Mouse (Mus musculus): ENCODE data around the gene Leap2.
"Not testable (repeated sequence)": the region's sequence is repeated elsewhere in the genome, so short reads cannot be mapped to it uniquely, and the experiment has no call there.

Leap2 gene

DNA sequence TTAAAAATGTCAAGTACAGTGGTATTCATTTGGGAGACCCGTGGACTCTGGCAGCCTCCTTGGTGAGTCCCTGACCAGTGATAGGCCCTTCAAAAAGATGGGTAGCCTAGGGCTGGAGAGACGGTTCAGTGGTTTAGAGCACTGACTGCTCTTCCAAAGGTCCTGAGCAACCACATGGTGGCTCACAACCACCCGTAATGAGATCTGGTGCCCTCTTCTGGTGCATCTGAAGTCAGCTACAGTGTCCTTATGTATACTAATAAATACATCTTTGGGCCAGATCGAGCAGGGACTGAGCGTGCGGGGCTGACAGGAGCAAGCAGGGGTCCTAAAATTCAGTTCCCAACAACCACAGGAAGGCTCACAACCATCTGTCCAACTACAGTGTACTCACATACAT, 20.9 kb upstream of the Leap2 start:
- in situ Hi-C loops (cut with MboI, MseI), result no loop called here

DNA sequence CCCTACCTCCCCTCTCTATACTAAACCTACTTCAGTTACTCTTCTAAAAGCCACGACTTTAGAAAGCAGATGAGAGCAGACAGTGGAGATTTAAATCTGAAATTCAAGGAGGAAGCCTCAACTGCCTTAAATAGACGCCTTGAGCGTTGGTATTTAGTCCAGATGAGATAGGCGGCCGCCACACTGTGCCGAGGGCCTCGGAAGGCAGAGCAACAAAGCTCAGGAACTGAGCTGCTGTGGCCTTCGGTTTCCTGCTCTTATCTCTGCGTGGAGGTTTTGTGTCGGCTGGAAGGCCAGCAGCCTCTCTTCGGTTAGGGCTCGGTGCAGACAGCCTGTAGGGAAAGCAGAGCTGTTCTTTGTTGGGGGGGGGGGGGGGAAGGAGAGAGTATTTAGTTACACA, 19.0 kb upstream of the Leap2 start:
- in situ Hi-C loops (cut with MboI, MseI), result no loop called here

DNA sequence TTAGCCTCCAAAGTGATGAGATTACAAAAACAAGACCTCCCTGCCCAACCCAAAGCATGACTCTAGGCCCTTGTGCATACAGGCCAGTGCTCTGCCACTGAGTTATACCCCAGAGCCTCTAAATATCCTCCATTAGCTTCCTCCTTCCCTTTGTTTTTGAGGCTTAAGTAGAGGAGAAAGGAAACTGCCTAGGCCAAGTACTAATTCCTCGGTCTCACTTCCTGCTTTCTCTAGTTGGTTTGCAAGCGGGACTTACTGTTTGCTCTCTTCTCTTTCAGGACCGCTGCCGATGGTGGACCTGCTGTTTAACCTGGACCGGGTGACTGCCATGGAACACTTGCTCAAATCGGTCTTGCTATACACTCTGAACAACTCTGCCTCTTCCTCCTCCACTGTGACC, 13.4 kb upstream of the Leap2 start:
- in situ Hi-C loops (cut with MboI, MseI), result no loop called here

DNA sequence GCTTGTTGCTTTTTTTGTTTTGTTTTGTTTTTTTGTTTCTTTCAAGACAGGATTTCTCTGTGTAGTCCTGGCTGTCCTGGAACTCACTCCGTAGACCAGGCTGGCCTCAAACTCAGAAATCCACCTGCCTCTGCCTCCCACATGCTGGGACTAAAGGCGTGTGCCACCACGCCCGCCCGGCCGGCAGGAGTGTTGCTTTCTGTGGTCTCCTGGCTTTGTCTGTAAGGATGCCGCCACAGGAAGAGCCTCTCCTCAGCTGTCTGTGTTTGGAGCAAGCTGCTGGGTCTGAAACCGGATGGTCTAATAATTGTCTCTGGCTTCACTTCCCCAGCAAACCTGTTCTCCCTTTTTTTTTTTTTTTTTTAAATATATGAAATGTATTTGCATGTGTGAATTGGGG, 12.5 kb upstream of the Leap2 start:
- in situ Hi-C loops (cut with MboI, MseI), result no loop called here

DNA sequence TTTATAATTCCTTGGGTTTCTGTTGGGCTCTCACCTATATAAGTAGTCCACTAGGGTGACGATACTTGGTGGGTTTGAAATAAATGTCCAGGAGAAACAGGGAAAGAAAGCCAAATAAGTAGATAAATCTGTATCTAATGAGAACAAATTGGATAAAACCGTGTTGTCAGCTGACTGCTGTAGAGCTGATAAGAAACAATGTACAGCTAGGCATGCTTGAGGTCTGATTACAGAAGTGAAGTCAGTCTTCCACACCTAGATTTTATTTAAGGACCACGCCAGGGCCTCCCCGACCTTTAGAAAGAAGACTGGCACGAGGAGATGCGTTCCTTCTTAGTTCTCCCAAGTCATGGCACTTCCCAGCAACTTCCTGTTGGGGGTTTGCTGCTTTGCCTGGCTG, 10.1 kb upstream of the Leap2 start:
- in situ Hi-C loops (cut with MboI, MseI), result no loop called here

DNA sequence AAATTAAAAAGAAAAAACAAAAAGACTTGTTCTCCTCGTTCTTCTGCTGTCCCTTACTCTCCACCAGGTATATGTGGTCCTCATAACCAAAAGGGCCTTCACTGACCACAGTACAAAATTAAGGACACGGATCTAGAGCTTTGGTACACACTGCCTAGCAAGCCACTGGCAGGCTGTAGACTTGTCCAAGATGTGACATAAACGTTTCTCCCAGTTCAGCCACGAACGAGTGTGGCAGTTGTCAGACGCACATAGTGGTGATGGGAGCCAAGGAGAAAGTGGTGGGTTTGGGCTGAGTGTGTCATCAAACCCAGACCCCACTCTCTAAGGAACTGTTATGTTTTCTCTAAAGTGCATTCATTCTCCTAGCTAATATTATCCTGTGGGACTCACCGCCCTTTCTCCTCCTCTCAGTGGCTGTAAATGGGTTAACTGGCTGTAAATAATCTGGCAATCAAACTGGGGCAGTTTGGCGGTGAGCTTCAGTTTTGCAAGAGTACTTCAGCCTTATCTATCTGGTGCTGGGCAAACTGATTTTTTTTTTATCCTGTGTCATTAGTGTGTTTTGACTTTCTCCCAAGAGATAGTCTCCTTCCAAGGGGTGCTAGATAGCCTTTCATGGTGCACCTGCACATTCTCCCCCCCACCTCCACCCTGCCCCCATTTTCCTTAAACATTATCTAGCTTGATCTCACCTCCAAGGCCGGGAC, 8.5 kb upstream of the Leap2 start:
- in situ Hi-C loops (cut with MboI, MseI), result no loop called here

DNA sequence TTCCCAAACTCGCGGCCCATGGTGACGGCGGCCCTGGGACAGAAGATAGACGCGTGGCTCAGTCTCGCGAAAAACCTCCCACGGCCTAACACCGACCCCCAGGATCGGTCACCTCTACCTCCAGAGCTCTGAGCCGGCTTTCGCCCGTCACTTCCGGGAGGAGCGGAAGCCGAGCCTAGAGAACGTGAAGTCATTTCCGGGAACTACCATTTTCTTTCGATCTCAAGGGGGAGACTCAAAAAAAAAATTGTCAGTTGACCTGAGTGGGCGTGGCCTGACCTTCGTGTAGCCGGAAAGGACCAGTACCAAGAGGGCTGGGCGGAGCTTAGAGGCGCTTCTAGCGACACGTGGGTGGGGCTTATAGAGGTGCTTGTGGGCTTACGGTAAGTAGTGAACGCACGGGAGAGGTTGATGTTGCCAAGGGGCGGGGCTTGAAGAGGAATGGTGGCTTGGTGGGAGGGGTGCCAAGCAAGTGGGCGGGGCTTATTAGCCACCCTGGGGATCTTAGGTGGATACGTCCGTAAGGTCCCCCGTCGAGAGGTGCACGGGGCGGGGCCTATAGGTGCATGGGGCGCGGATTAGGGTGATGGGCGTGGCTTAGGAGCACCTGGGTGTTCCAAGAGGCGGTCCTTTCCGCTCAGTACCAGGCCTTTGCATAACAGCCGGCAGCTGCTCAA, 7.8 kb upstream of the Leap2 start, which contains the start of the genes Uqcrq and Gdf9:
Gene Uqcrq (minus strand): TSS at position 162 of the 677 bp plus-strand sequence.
Gene Gdf9 (plus strand): TSS at position 354 of the 677 bp plus-strand sequence.
- in situ Hi-C loops (cut with MboI, MseI), result no loop called here

DNA sequence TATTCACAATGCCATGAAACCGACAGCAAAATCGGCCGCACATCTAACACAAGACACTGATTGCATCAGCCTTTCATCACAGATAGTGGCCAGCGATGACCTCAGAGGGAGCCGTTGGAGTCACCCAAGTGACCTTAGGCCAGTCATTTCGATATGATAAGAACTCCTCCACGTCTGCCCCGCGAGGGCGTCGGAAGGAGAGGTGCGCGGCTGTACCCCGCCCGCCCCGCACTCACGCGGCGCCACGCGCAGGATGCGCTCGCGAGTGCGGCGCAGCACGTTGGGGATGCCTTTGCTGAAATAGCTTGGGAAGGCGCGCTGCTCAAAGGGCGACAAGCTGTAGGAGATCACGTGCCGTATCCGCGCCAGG, 7.3 kb upstream of the Leap2 start:
- in situ Hi-C loops (cut with MboI, MseI), result no loop called here

DNA sequence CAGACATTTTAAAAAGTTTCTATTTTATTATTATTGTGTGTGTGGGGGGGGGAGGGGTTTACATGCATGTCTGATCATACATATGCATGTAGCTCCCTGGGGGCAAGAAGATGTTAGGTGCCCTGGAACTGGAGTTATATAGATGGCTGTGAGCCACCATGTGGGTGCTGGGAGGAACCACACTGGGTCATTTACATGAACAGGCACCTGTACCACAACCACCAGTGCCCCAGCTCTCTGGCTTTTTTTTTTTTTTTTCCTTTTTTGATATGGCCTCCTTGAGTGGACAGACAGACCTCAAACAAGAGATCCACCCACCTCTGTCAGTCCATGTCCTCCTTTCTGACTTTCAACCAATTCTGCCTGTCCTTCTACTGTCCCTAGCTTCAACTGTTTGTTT, 6.2 kb upstream of the Leap2 start:
- in situ Hi-C loops (cut with MboI, MseI), result no loop called here

DNA sequence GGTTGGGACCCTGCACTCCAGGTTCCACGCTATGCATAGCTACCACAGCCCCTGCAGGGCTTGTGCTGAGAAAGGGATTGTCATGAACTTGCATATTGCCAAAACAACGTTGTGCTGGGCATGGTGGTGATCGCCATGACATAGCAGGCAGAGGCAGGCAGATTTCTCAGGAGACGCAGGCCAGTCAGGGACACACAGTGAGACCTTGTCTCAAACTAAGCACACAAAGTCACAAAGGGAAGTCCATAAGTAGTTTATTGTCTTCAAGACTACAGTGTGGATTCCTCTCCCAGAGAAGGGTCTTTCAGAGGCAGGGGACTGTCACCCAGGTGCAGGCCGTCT, 5.7 kb upstream of the Leap2 start:
- in situ Hi-C loops (cut with MboI, MseI), result no loop called here

DNA sequence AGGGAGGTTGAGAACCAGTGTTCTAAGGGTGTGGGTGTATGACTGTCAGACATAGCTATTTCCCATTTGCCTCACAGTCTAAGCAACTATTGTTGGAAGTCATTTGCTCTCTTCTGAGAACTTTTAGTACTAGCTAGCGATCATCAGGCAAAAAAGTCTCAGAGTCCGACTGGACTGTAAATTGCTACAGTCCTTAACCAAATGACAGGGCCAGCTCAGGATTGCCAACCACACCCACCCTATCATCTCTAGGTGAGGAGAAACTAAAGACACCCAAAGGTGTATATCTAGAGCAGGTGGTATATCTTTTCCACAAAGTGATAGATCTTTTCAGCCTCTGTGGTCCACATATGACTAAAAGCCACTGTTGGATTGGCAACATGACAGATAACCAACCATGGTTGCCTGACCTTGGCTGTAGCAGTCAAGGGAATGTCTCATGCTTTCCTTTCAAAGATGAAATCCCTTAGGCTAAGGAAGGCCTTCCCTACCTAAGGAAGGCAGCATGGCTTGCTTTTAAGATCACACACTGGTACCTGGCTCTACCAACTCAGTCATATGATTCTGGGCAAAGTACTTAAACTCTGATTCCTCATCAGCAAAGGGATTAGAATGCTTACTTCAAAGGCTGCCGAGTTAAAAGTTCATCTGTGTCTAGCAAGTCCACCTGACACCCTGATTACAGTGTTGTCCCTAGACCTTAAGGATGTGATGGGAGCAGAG, 5.2 kb upstream of the Leap2 start:
- in situ Hi-C loops (cut with MboI, MseI), result no loop called here

DNA sequence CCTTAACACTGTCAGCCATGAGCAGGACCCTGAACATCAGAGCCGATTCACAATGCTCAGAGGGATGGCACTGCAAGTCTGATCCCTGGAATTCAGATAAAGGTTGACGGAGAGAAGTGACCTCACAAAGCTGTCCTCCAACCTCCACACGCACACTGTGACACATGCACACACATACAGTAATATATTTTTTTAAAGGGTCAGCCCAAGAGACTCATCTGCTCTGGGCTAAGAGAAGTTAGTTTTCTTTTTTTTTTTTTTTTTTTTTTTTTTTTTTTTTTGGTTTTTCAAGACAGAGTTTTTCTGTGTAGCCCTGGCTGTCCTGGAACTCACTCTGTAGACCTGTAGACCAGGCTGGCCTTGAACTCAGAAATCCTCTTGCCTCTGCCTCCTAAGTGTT, 3.9 kb upstream of the Leap2 start:
- in situ Hi-C loops (cut with MboI, MseI), result not testable (repeated sequence)

DNA sequence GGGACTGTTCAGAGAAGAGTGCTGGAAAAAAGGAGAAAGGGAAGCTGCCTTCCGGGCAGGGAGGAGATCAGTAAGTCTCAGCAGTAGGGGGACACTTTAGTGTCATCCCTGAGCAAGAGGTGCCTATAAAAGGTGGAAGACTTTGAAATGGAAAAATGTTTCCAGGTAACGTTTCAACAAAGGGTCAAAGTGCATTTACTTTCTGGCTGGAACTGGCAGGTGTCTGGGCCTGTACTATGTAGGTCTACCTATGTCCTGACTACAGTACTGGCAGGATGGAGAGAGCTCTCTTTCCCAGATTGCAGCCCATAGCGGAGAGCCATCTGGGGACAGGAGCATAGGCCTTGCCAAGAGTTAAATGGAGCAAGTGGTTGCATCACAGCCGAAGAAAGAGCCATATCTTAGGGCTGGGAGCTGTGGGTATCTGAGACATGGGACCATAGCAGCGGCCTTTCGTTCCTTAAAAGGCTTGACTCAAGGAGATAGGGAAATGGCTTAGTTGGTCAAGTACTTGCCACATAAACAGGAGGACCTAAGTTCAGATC, 2.8 kb upstream of the Leap2 start:
- in situ Hi-C loops (cut with MboI, MseI), result no loop called here

DNA sequence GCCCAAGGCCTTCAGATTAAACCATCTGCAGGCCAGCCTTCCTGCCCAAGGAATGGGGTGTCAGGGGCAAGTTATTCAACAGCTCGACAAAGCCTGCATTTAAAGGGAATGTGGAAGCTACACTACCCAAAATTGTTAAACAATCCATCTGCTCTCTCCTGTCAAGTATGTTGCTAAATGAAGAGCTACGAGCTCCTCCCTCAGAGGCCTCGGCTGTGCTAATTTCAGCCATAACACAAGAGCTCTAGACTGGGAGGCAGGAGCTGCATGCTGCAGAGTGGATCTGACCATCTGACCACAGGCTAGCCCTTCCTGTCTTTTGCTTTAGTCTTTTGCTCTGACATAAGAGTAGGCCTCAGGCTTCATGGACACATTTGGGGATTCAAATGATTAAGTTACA, 2.3 kb upstream of the Leap2 start:
- in situ Hi-C loops (cut with MboI, MseI), result no loop called here

DNA sequence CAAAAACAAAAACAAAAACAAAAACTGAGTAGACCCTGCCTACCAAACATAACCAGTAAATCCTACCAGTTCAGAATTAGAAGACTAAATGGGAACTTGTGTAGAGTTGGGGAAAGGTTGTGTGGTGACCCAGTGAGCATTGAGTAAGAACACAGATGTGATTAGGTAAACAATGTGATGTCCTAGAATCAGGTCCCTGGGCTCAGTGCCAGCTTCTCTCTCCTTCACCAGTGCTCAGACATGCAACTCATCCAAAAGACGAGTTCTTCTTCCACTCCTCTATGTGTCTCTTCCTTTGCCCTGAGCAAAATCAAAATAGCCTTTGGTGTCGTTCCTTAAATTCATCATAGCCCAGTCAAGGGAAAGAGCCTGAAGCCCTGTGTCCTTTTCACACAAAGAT, 1.9 kb upstream of the Leap2 start:
- in situ Hi-C loops (cut with MboI, MseI), result no loop called here

DNA sequence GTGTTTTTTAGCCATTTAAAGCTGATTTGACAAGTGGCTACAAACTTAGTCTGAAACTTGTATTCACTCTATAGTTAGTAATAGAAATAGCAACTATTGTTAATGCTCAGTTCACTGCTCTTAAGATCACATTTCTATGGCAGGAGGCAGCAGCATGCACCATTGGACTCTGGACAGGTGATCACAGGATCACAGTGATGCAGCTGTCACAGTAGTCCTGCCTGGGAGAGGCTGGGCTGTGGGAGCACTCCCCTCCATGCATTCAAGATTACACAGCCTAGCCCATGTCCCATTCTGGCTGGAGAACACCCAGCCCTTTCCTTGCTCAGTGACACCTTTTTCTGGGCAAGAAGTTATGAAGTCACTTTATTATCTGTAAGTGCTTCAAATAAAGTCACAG, 4.9 kb downstream of the Leap2 start:
- in situ Hi-C loops (cut with MboI, MseI), result no loop called here

DNA sequence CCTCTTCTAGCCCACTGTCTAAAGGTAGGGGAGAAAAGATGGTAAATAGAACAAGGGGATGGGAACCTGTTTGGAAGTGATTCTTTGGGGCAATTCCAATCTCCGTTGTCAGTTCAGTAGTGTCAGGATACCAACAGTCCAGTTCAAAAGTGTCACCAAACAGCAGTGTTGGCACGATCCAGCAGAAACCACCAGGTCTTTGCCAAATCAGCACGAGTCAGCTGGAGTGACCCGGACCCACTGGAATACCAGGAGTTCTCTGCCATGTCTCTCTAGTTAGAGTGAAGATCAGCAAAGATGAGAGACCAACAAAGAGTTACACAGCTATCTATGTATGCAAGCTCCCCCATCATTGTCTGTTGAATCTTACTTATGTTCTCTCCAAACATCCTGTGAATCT, 9.1 kb downstream of the Leap2 start:
- in situ Hi-C loops (cut with MboI, MseI), result no loop called here

DNA sequence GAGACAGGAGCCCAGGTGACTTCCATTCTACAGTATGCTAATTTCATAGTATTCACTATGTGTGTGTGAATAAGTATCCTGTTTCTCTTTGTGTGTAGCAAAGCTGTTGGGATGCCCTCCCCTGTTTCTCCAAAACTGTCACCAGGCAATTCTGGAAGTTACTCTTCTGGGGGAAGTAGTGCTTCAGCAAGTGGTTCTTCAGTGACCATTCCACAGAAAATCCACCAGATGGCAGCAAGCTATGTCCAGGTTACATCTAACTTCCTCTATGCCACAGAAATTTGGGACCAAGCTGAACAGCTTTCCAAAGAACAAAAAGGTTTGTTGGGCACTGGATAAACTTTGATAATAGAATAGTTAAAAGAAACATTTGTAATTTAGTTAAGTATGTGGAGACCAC, 11.2 kb downstream of the Leap2 start:
- in situ Hi-C loops (cut with MboI, MseI), result no loop called here

DNA sequence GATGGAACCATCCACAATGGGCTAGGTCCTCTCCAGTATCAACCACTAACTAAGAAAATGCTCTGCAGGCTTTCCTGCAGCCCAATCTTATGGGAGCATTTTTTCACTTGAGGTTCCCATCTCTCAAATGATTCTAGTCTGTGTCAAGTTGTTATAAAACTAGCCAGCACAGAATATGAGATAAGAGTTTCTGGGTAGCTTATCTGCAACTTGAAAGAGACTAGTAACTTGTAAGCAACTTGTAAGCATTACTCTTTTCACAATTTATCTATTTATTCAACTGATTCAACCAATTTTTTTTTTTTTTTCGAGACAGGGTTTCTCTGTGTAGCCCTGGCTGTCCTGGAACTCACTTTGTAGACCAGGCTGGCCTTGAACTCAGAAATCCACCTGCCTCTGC, 19.3 kb downstream of the Leap2 start:
- in situ Hi-C loops (cut with MboI, MseI), result no loop called here

DNA sequence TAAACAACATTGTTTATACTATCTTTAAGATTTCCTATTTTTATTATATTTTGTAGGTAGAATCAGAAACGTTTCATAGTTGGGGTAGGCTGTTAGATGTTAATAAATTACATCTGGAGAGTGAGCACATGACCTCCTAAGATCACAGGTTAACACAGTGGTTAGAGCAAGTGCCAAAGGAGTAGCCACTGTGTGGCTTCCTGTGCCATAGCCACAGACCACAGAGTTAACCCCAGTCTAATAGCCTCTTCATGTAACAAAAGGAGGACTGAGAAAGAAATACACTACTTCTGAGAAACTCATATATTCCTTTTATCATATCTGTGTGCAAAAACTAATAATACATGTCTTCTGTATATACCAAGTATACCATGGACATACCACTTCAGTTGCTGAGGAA, 29.1 kb downstream of the Leap2 start:
- in situ Hi-C loops (cut with MboI, MseI), result no loop called here

DNA sequence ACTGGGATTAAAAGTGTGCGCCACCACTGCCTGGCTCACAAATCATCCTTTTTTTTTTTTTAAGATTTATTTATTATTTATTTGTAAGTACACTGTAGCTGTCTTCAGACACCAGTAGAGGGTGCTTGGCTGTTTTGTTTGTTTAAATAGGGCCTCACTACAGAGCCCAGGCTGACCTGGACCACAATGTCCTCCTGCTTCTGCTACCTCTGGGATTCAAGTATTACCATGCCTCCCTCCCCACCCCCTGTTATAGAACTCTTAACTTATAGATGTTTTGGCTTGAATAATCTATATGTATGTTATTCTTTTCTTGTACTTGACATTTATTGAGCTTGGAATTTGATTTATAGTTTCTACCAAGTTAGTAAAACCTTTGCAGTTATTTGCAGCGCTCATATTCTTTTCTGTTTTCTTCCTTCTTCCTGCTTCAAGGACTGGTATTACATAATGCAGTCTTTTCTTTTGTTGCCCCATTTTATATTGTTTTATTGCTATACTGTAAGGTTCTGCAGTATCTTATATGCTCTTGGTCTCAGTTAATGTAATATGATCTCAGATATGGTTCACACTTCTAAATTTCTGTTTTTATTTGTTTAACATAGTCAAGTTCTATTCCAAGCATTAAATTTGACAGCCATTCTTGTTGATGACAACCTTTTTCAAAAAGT, 39.1 kb downstream of the Leap2 start:
- in situ Hi-C loops (cut with MboI, MseI), result no loop called here

DNA sequence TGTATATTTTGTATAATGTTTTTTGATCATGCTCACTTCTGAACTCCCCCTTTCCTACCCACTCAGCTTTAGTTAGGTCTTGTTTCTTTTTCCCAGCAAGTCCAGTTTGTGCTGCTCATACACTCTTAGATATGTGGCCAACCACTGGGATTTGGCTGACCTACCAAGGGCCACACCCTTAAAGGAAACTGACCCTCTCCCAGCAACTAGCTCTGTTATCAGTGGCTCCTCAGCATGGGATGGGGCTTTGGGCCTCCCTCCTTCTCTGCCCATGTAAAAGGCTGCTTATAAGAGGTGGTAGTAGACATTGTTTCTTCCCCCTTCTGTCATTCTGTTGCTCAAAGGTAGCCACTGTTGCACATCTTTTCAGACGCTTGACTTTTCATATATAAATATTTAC, 44.1 kb downstream of the Leap2 start:
- in situ Hi-C loops (cut with MboI, MseI), result loop anchor here (10.0 kb wide), 1 partner anchor 114 kb away; no protein-coding TSS in a partner anchor

Data from T-helper 2 cell (primary cell).